Mouse (Mus musculus): ENCODE data around the gene Cyp2d34.

- TF ChIP-seq CTCF (IDR thresholded peaks at IDR 0.05) (no peak), POLR2A (IDR thresholded peaks at IDR 0.05; ENCODE audit: insufficient read depth, low read depth, low read length) (no peak), EP300 (IDR thresholded peaks at IDR 0.05; ENCODE audit: insufficient read depth, low read depth, low read length) (no peak)
Measured at GRCm38 (mm10) chr15:82641921-82642320, 21.2 kb upstream of the Cyp2d34 start.
